Mouse (Mus musculus): Measurements from ENCODE around the gene Bak1.

GRCm38 (mm10) chr17:26998283-26998682 is 30.5 kb downstream of the Bak1 start:
- no peak for TF ChIP-seq CTCF (IDR thresholded peaks at IDR 0.05; ENCODE audit: extremely low read depth, insufficient read depth, insufficient read length, insufficient replicate concordance)
- TF ChIP-seq POLR2A (IDR thresholded peaks at IDR 0.05; ENCODE audit: low read depth, low read length) = no peak
